Mouse (Mus musculus) gastrocnemius, postnatal 25 days (tissue): ENCODE measurements around the gene Hs3st5. TPM values are rescaled to one million over a fixed set of nuclear protein-coding genes. Genes with fewer than 3 reads are reported as not detected.
"Not testable (repeated sequence)": the region's sequence is repeated elsewhere in the genome, so short reads cannot be mapped to it uniquely, and the experiment has no call there.

Experiments used
- DNase-seq: peaks from one replicate; pipeline ENCODE4 v3.0.0; 2022
- long read RNA-seq, 2 experiments: library from polyadenylated mRNA; stranded (forward); transcript quantifications; one replicate each; pipeline ENCODE4 v2.0.0; 2021
- total RNA-seq, 2 experiments: library from RNA; stranded (reverse); gene quantifications; 1 replicate in 1 of 2; 2 replicates in 1 of 2; pipeline ENCODE4 v1.2.3; 2021

The Hs3st5 gene
- total RNA-seq: 1 to 10 TPM; 2.3 to 2.4 TPM
- long read RNA-seq, experiment 1, partial matches to known transcripts: 2 of 2 reads
- long read RNA-seq, experiment 1, other reads (novel, unspliced or antisense): 0 of 2 reads
- long read RNA-seq, experiment 2, partial matches to known transcripts: 3 of 4 reads
- long read RNA-seq, experiment 2, other reads (novel, unspliced or antisense): 1 of 4 reads

GRCm38 (mm10) chr10:36506727-36507555 is at the start of gene Hs3st5:
Gene Hs3st5 (plus strand): TSS chr10:36506814.
- DNase-seq: peak; percentile 10

DNA sequence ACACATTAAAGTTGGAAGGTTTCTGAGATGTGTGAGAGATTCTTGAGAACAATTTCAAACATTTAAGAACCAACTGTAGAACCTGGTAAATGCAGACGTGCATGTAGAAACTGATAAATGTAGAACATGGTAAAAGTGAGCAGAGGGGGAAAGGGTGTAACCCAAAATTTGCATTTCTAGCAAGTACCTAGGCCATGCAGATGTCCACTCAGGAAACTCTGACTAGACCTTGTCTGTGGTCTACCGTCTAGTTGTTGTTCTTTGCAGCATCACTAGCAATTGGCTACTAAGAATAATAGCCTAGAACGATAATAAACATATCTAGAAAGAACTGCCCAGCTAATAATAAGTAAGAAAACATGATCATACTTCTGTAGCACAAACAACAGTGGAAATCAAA is 38.0 kb upstream of the Hs3st5 start:
- no peak for DNase-seq

GRCm38 (mm10) chr10:36471135-36471534 is 35.5 kb upstream of the Hs3st5 start:
- DNase-seq: no peak

- no peak for DNase-seq
Measured at GRCm38 (mm10) chr10:36474834-36475233, 31.8 kb upstream of the Hs3st5 start.

GRCm38 (mm10) chr10:36477543-36477942 is 29.1 kb upstream of the Hs3st5 start:
- DNase-seq: no peak

DNA sequence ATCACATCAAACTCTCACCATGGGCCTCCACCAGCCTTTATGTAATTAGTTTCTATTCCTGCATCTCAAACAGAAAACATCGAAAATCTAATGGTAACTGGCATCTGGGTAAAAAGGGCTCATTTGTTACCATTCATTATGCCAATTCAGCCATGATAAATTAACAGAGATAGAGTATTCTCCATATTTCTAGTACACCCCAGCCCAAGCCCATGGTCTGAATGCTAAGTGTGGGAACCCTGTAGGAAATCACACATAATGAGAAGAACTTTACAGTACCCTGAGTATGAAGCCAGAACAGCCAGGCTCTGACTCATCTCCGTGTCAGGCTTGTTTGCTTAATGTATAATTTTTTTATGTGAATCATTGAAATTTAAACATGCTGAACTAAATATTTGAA is 23.3 kb upstream of the Hs3st5 start:
- DNase-seq: no peak

- no peak for DNase-seq
Measured at GRCm38 (mm10) chr10:36484011-36484410, 22.6 kb upstream of the Hs3st5 start.

- no peak for DNase-seq
Measured at GRCm38 (mm10) chr10:36484728-36485300, 21.8 kb upstream of the Hs3st5 start.

DNA sequence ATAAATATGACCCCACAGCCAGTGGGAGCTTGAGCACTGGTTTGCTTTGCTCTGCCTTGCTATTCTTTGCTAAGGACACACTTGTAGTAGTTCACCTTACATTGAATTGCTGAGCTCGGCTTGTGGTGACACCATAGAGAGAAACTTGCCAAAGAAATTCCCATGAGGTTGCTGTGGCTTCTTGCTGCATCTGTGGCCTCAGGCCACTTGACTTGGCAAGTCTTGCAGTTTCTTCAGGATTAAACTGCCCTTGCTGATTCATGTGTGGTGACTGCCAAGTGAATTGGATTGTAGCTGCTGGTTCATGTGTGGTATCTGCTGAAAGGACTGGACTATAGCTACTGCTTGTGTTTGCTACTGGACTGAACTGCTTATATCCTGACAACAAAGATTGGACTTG is 13.0 kb upstream of the Hs3st5 start:
- no peak for DNase-seq

- DNase-seq: no peak
Measured at GRCm38 (mm10) chr10:36499713-36500112, 6.9 kb upstream of the Hs3st5 start.

DNA sequence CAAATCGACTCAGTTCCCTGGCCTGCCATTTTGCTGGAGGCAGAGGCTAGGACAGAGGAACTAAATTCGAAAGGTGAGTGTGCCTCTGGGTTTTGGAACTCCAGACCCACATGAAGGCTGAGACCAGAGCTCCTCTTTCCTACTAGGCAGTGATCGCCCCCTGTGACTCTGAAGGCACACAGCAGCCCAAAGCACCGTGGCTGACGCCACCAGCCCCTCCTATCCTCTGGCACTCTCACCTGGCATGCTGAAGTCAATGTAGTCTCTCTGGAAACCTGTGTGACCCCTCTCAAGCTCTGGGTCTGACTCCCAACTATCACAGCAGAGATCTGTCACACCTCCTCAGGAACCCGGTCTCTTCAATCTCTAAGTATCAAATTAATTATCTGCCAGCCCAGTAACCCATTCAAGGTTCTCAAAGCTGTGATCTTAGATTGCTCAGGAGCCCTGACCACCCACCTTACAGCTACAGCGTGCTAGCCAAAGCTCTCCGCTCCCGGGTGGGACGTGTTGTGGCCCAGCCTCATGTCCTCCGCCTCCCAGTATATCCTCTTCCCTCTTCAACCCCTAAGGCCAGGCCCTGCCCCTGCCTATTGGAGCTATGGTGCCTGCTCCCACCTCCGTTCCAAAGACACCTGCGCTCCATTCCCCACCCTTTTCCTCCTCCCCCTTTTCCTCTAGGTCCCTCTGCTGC is 434 bp upstream of the Hs3st5 start:
- DNase-seq: no peak

DNA sequence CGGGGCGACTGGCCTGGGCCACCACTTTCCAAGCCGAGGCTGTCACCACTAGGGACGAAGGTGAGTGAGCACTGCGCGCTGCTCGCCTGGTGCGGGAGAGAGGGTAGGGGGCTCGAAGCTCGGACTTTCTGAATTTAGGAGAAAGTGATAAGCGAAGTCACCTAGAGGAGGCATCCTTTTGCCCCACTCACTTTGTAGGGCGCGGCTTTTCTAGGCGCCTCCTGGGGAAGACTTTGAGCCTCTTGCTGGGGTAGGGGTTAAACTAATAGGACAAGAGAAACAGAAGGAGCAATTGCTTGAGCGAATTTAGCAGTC is 899 bp downstream of the Hs3st5 start:
- DNase-seq: no peak

DNA sequence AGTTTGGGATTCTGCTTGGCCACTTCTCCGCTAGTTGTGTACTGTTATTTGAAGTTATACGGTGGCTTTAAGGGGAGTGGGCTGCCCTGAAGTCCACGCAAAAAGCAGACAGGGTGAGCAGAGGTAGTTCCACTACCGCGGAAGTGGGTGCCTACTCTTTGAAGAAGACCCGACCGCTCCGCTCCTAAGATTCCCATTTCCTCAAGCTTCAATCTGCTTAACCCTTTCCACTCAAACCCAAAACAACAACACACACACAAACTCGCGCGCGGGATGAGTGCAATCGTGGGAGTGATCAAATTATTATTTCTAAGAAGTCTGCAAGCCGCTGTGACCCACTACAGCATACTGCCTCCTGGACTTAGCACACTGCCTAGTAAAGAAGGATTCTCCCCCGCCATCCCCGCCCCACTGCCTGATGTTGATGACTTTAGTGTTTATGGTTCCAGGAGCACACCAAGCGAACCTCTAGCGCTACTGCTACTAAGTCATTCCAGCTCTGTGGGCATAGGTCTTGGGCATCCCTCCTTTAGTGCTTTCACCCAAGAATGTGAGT is 1.5 kb downstream of the Hs3st5 start:
- DNase-seq: no peak

DNA sequence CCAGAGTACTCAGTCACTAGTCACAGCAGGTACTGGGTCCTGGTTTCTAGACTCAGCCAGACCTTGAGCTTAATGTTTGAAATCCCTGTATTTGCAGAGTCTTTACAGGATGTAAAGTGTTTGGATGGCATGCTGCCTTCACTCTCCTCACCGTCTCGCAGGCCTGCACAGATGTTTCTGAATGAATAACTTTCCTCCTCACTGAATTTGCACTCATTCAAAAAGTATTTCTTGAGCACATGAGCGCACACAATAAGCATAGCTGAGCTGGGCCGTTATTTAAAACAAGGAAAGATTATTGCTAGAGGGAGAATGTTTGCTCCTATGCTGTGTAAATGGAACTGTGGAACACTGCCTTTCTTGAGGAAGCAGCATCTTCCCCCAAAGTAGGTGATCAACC is 2.9 kb downstream of the Hs3st5 start:
- DNase-seq: no peak

GRCm38 (mm10) chr10:36523881-36524280 is 17.3 kb downstream of the Hs3st5 start:
- DNase-seq: no peak

DNA sequence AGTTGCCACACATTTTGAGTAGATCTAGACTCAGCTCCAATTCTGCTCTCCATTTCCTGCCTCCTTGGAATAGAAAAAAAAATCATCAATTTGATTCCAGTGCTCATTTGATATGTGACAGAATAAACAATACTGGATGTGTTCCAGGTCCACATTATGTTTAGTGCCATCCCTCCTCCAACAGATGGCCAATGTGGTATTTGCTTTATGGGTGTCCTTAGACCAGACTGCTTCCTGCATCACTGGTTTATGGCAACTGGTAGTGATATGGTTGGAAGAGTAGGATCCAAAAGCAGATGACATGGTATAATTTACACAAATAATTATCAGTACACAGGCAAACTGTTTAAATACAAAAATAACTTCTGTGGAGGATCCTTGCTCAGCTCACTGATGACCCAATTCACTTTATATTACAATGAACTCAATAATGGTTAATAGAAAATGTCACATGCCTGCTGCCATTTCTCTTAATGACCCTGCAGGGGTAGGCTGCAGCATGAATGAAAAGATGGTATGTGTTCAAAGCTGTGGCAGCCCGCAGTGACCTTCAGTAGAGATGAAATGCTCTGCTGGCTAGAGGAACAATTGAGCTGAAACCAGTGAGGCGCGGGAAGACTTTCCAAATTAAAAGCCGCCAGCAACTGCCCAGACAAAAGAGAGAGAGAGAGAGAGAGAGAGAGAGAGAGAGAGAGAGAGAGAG is 27.2 kb downstream of the Hs3st5 start:
- no peak for DNase-seq

DNA sequence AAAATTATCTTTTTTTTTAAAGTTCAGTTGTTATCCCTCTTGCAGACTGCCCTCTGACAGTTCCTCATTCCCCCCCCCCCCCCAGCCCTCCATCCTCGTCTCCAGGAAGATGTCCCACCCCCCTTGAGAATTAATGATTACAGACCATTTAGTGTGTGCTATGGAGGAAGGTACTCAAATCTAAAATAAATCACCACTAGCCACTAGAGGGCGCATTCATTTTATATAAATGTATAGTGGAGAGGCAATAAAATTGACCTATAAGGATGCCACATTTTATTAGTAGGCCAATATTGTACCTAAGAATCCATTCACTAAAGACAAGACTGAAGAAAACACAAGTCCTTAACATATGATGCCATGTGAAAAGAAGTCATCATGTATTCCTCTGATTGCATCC is 40.0 kb downstream of the Hs3st5 start:
- no peak for DNase-seq

GRCm38 (mm10) chr10:36547713-36548112 is 41.1 kb downstream of the Hs3st5 start:
- not testable (repeated sequence) for DNase-seq

DNA sequence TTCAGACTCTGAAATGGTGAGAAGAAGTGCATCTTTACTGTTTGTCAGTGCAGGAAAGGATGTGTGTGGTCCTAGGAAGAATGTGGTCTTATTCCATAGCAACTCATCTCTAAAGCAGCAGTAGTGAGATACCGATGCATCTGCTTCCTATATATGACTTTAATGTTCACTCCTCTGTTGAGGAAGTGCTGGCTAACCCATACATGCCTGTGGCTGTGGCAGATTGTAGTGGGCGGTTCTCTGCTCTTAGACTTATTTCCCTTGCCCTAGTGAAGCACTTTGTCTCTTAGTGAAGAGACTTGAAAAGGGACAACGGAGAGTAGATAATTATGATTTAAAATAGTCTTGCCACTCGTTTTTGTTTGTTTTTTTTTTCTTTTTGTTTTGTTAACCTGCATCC is 47.4 kb downstream of the Hs3st5 start:
- no peak for DNase-seq

GRCm38 (mm10) chr10:36554941-36555888 is 48.6 kb downstream of the Hs3st5 start:
- DNase-seq: no peak

DNA sequence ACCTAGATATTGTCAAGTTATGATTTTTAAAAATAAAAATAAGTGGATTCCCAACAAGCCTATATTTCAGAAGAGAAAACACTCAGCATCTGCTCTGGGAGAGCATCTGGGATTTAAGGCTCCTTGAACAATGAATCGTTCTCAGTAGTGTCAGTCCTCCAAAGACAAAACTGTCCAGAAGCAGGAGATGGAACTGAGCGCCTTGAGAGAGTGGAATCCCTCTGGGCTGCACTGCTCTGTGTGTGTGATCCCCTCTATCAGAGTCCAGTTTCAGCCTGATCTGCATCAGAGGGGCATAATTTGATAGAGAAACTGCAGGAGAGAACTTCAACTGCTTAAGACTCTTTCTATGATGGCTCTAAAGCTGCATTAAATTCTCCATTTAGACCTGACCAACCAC is 49.5 kb downstream of the Hs3st5 start:
- DNase-seq: no peak
